Mouse (Mus musculus): ENCODE results near the gene Clba1. TPM values are rescaled to one million over a fixed set of nuclear protein-coding genes. Genes with fewer than 3 reads are reported as not detected.

The Clba1 gene
- polyA plus RNA-seq (2014; fragmentation: Nextera tagmentation; extraction: Ambion mirVana) = 6.1 and 8.2 TPM in 2 replicates

GRCm38 (mm10) chr12:112808587-112809364 lies at the start of gene Clba1:
Gene Clba1 (plus strand): TSS chr12:112808937.
- H3K36me3 ChIP-seq (ENCODE audit: control insufficient read depth, insufficient read depth, low read length) = no peaks in the 10 kb centered on the region
- H3K4me2 ChIP-seq (replicated peaks; ENCODE audit: low read depth, low read length) = peak within 1 kb of the TSS; percentile 91
- ATAC-seq (ENCODE audit: insufficient number of reproducible peaks, insufficient read depth, low FRiP score, low read depth) = peak; percentile 89
- no peaks in the 10 kb centered on the region for H3K27me3 ChIP-seq (ENCODE audit: control insufficient read depth, insufficient read depth, low read length)
- H3K27ac ChIP-seq (ENCODE audit: low read length) = 0 out of 2 replicates have a peak within 1 kb of the TSS, but pooled peaks have one; percentile 3
- peak within 1 kb of the TSS; percentile 54 for H3K4me3 ChIP-seq (ENCODE audit: low read depth, low read length)
- WGBS = 1% methylated on average over 64 of the region's 64 CpGs
- H3K4me1 ChIP-seq (ENCODE audit: control insufficient read depth, insufficient read depth, low read length) = peaks cover 9% of the 10 kb centered on the region; the same call in 1 of the 2 replicates
- no peaks in the 10 kb centered on the region for H3K9me3 ChIP-seq (ENCODE audit: control insufficient read depth, low read depth, low read length)
- H3K9ac ChIP-seq (replicated peaks; ENCODE audit: low read depth, low read length) = peak within 1 kb of the TSS; percentile 33; the same call in 1 of the 2 replicates

DNA sequence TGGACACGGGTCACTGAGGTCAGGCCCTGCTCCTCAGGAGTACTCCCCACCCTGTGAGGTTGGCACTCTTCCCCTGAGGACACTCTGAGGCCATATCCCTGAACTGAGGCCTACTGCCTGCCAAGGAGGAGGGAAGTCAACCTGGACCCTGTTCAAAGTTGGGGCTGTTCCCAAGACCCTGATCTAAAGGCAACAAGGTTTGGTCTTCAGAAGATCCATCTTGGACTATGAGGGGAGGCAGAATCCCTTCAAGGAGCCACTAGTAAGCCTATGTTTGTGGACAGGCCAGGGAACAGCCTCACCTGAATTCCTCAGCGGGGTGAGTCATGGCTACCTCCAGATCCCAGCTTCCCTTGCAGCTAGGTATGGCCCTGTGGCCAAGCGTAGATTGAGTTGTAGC lies 49.3 kb upstream of the Clba1 start:
- H3K9me3 ChIP-seq (ENCODE audit: control insufficient read depth, low read depth, low read length) = no peaks in the 10 kb centered on the region
- no peaks in the 10 kb centered on the region for H3K27me3 ChIP-seq (ENCODE audit: control insufficient read depth, insufficient read depth, low read length)
- ATAC-seq (ENCODE audit: insufficient number of reproducible peaks, insufficient read depth, low FRiP score, low read depth) = no peak
- H3K27ac ChIP-seq (ENCODE audit: low read length) = no peak overlapping the region
- no peak overlapping the region for H3K4me3 ChIP-seq (ENCODE audit: low read depth, low read length)
- no peak overlapping the region for H3K9ac ChIP-seq (replicated peaks; ENCODE audit: low read depth, low read length)
- no peaks in the 10 kb centered on the region for H3K36me3 ChIP-seq (ENCODE audit: control insufficient read depth, insufficient read depth, low read length)
- no peaks in the 10 kb centered on the region for H3K4me1 ChIP-seq (ENCODE audit: control insufficient read depth, insufficient read depth, low read length)
- no peak overlapping the region for H3K4me2 ChIP-seq (replicated peaks; ENCODE audit: low read depth, low read length)
- WGBS = 93% methylated on average over 3 of the region's 3 CpGs

- no peak for ATAC-seq (ENCODE audit: insufficient number of reproducible peaks, insufficient read depth, low FRiP score, low read depth)
- WGBS = 39% methylated on average over 4 of the region's 4 CpGs
- no peaks in the 10 kb centered on the region for H3K36me3 ChIP-seq (ENCODE audit: control insufficient read depth, insufficient read depth, low read length)
- no peaks in the 10 kb centered on the region for H3K27me3 ChIP-seq (ENCODE audit: control insufficient read depth, insufficient read depth, low read length)
- H3K27ac ChIP-seq (ENCODE audit: low read length) = no peak within 1 kb of the TSS
- H3K9ac ChIP-seq (replicated peaks; ENCODE audit: low read depth, low read length) = no peak within 1 kb of the TSS
- H3K9me3 ChIP-seq (ENCODE audit: control insufficient read depth, low read depth, low read length) = no peaks in the 10 kb centered on the region
- no peak within 1 kb of the TSS for H3K4me2 ChIP-seq (replicated peaks; ENCODE audit: low read depth, low read length)
- no peak within 1 kb of the TSS for H3K4me3 ChIP-seq (ENCODE audit: low read depth, low read length)
- no peaks in the 10 kb centered on the region for H3K4me1 ChIP-seq (ENCODE audit: control insufficient read depth, insufficient read depth, low read length)
Measured at GRCm38 (mm10) chr12:112760154-112760926, 48.4 kb upstream of the Clba1 start, which contains the start of gene Pld4. Gene Pld4 (plus strand): TSS chr12:112760655.

DNA sequence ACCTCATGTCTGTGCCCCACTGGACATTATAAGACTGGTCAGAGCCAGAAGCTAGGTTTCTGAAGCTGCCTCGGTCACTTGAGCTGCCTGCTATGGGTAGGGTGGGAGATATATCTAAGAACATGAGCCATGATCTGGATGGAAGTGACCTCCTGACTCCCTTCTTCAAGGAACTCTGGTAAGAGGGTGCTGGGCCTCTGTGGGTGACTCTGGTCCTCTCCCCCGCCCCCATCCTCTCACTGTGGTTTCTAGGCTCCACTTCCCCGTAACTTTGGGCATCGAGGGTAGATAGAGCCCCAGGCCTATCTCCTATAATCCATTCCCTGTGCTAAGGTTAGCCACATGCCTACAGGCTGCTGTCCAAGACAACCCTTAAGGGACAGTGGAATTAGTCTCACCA lies 47.3 kb upstream of the Clba1 start:
- H3K4me2 ChIP-seq (replicated peaks; ENCODE audit: low read depth, low read length) = no peak overlapping the region
- no peak overlapping the region for H3K4me3 ChIP-seq (ENCODE audit: low read depth, low read length)
- ATAC-seq (ENCODE audit: insufficient number of reproducible peaks, insufficient read depth, low FRiP score, low read depth) = no peak
- no peak overlapping the region for H3K27ac ChIP-seq (ENCODE audit: low read length)
- H3K4me1 ChIP-seq (ENCODE audit: control insufficient read depth, insufficient read depth, low read length) = no peaks in the 10 kb centered on the region
- no peak overlapping the region for H3K9ac ChIP-seq (replicated peaks; ENCODE audit: low read depth, low read length)
- H3K36me3 ChIP-seq (ENCODE audit: control insufficient read depth, insufficient read depth, low read length) = no peaks in the 10 kb centered on the region
- 86% methylated on average over 4 of the region's 4 CpGs for WGBS
- H3K27me3 ChIP-seq (ENCODE audit: control insufficient read depth, insufficient read depth, low read length) = no peaks in the 10 kb centered on the region
- H3K9me3 ChIP-seq (ENCODE audit: control insufficient read depth, low read depth, low read length) = no peaks in the 10 kb centered on the region

GRCm38 (mm10) chr12:112762018-112762417 lies 46.7 kb upstream of the Clba1 start:
- Histone ChIP-seq H3K36me3 (ENCODE audit: control insufficient read depth, insufficient read depth, low read length) (no peaks in the 10 kb centered on the region), H3K27ac (ENCODE audit: low read length) (no peak overlapping the region), H3K9me3 (ENCODE audit: control insufficient read depth, low read depth, low read length) (no peaks in the 10 kb centered on the region), H3K9ac (replicated peaks; ENCODE audit: low read depth, low read length) (no peak overlapping the region), H3K4me1 (ENCODE audit: control insufficient read depth, insufficient read depth, low read length) (no peaks in the 10 kb centered on the region), H3K4me2 (replicated peaks; ENCODE audit: low read depth, low read length) (no peak overlapping the region), H3K4me3 (ENCODE audit: low read depth, low read length) (no peak overlapping the region), H3K27me3 (ENCODE audit: control insufficient read depth, insufficient read depth, low read length) (no peaks in the 10 kb centered on the region)
- no peak for ATAC-seq (ENCODE audit: insufficient number of reproducible peaks, insufficient read depth, low FRiP score, low read depth)
- 78% methylated on average over 3 of the region's 3 CpGs for WGBS

DNA sequence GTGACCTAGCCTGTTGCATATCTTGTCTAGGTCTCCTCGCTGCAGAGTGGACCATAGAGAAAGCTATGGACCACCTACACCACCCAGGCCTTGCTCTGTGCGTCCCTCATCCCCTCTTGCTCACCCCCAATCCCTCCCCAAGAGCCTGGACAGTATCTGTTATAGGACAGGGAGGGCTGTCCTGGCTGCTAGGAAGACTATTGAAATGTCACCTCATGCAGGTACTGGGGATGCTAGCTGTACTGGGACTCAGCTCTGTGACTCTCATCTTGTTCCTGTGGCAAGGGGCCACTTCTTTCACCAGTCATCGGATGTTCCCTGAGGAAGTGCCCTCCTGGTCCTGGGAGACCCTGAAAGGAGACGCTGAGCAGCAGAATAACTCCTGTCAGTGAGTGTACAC lies 45.6 kb upstream of the Clba1 start:
- H3K4me3 ChIP-seq (ENCODE audit: low read depth, low read length) = no peak overlapping the region
- no peaks in the 10 kb centered on the region for H3K4me1 ChIP-seq (ENCODE audit: control insufficient read depth, insufficient read depth, low read length)
- H3K27ac ChIP-seq (ENCODE audit: low read length) = no peak overlapping the region
- H3K9me3 ChIP-seq (ENCODE audit: control insufficient read depth, low read depth, low read length) = no peaks in the 10 kb centered on the region
- H3K27me3 ChIP-seq (ENCODE audit: control insufficient read depth, insufficient read depth, low read length) = no peaks in the 10 kb centered on the region
- no peak for ATAC-seq (ENCODE audit: insufficient number of reproducible peaks, insufficient read depth, low FRiP score, low read depth)
- WGBS = 81% methylated on average over 4 of the region's 4 CpGs
- no peak overlapping the region for H3K4me2 ChIP-seq (replicated peaks; ENCODE audit: low read depth, low read length)
- no peaks in the 10 kb centered on the region for H3K36me3 ChIP-seq (ENCODE audit: control insufficient read depth, insufficient read depth, low read length)
- H3K9ac ChIP-seq (replicated peaks; ENCODE audit: low read depth, low read length) = no peak overlapping the region

DNA sequence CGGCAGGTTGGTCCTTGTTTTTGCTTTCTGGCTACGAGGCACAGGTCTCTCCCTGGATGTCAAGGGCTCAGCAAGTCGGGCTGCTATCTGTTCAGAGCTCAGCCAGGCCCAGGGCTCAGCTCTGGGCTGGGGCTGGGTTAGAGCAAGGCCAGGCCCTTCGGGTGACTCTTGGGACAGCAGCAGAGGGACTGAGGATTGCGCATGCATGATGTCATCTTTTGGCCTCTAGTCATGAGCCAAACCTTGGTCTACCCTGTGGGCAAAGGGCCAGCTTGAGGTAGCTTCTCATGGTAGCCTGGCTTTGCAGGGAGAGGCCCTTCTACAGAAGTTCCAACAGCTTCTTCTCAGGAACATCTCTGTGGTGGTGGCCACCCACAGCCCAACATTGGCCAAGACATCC lies 44.6 kb upstream of the Clba1 start:
- Histone ChIP-seq H3K9me3 (ENCODE audit: control insufficient read depth, low read depth, low read length) (no peaks in the 10 kb centered on the region), H3K4me3 (ENCODE audit: low read depth, low read length) (no peak overlapping the region), H3K4me2 (replicated peaks; ENCODE audit: low read depth, low read length) (no peak overlapping the region), H3K27ac (ENCODE audit: low read length) (no peak overlapping the region), H3K27me3 (ENCODE audit: control insufficient read depth, insufficient read depth, low read length) (no peaks in the 10 kb centered on the region), H3K4me1 (ENCODE audit: control insufficient read depth, insufficient read depth, low read length) (no peaks in the 10 kb centered on the region), H3K9ac (replicated peaks; ENCODE audit: low read depth, low read length) (no peak overlapping the region), H3K36me3 (ENCODE audit: control insufficient read depth, insufficient read depth, low read length) (no peaks in the 10 kb centered on the region)
- WGBS = 80% methylated on average over 5 of the region's 5 CpGs
- ATAC-seq (ENCODE audit: insufficient number of reproducible peaks, insufficient read depth, low FRiP score, low read depth) = no peak

DNA sequence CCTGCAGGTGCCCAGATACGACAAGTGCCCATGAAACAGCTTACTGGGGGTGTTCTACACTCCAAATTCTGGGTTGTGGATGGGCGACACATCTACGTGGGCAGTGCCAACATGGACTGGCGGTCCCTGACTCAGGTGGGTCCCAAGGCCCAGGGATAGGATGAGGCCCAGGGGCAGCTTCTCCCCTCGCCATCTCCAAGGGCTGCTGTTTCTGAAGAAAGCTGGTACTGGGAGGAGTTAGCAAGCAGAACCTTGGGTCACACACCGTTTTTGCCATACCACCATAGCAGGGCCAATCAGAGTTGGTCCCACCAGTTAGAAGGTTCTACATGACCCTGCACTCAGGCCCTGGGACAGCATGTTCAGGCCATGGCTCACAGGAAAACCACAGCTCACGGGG lies 43.7 kb upstream of the Clba1 start:
- no peak for ATAC-seq (ENCODE audit: insufficient number of reproducible peaks, insufficient read depth, low FRiP score, low read depth)
- no peaks in the 10 kb centered on the region for H3K27me3 ChIP-seq (ENCODE audit: control insufficient read depth, insufficient read depth, low read length)
- H3K4me3 ChIP-seq (ENCODE audit: low read depth, low read length) = no peak overlapping the region
- H3K9ac ChIP-seq (replicated peaks; ENCODE audit: low read depth, low read length) = no peak overlapping the region
- H3K27ac ChIP-seq (ENCODE audit: low read length) = no peak overlapping the region
- no peaks in the 10 kb centered on the region for H3K36me3 ChIP-seq (ENCODE audit: control insufficient read depth, insufficient read depth, low read length)
- H3K4me2 ChIP-seq (replicated peaks; ENCODE audit: low read depth, low read length) = no peak overlapping the region
- no peaks in the 10 kb centered on the region for H3K4me1 ChIP-seq (ENCODE audit: control insufficient read depth, insufficient read depth, low read length)
- 88% methylated on average over 7 of the region's 7 CpGs for WGBS
- no peaks in the 10 kb centered on the region for H3K9me3 ChIP-seq (ENCODE audit: control insufficient read depth, low read depth, low read length)

Data from stomach, embryonic 14.5 days (tissue).